Mouse (Mus musculus) olfactory bulb, adult 2 months (tissue): Measurements from ENCODE around the gene 4930519G04Rik. TPM values are rescaled to one million over a fixed set of nuclear protein-coding genes. Genes with fewer than 3 reads are reported as not detected.
"Not testable (repeated sequence)": the region's sequence is repeated elsewhere in the genome, so short reads cannot be mapped to it uniquely, and the experiment has no call there.

Experiments used
- H3K27ac ChIP-seq: fragments of 200-500 bp; 2 replicates; pipeline ENCODE4 v1.5.1; 2012; ENCODE audit warnings: low read depth, low read length; ENCODE audit not compliant: insufficient read depth
- H3K4me1 ChIP-seq: fragments of 200-500 bp; 2 replicates; pipeline ENCODE4 v1.6.1; 2012; ENCODE audit warnings: low read length; ENCODE audit not compliant: control insufficient read depth, insufficient read depth
- H3K4me3 ChIP-seq: fragments of 200-500 bp; 2 replicates; pipeline ENCODE4 v1.5.1; 2012; ENCODE audit warnings: mild to moderate bottlenecking, low read depth, low read length, moderate library complexity; ENCODE audit not compliant: insufficient read depth
- CTCF ChIP-seq: fragments of 200-500 bp; IDR thresholded peaks from 2 replicates; pipeline ENCODE4 v1.5.1; 2012; ENCODE audit warnings: low read depth, mild to moderate bottlenecking, low read length, moderate library complexity; ENCODE audit not compliant: insufficient read depth
- POLR2A ChIP-seq: fragments of 200-500 bp; IDR thresholded peaks from 2 replicates; pipeline ENCODE4 v1.6.1; 2012; ENCODE audit warnings: mild to moderate bottlenecking, low read depth, low read length, moderate library complexity; ENCODE audit not compliant: insufficient read depth
- WGBS: fragments of 180-500 bp; shearing (Covaris S2); methylation state at CpG from one replicate; pipeline ENCODE4 v1.1.7; 2018; 5-methylcytosine and 5-hydroxymethylcytosine counted together
- polyA plus RNA-seq: library from polyadenylated mRNA; stranded (reverse); fragments of >200 nt; gene quantifications from 2 replicates; pipeline ENCODE4 v1.2.4, GENCODE M21; 2012; ENCODE audit warnings: low replicate concordance; ENCODE audit not compliant: missing spikeins, insufficient read depth, insufficient read length

The 4930519G04Rik gene
- not detected in 2 replicates for polyA plus RNA-seq

GRCm38 (mm10) chr5:114853364-114853763, at the start of gene 4930519G04Rik:
Gene 4930519G04Rik, plus strand, starts transcription at chr5:114853664.
- not testable (repeated sequence) for H3K27ac ChIP-seq
- WGBS, result 91% methylated on average over 3 of the region's 5 CpGs

GRCm38 (mm10) chr5:114804335-114804734, 49.1 kb upstream of the 4930519G04Rik start:
- TF ChIP-seq CTCF, result no peak
- no peak for TF ChIP-seq POLR2A
- WGBS, result 86% methylated on average over 13 of the region's 13 CpGs
- H3K27ac ChIP-seq, result no peak overlapping the region

More at GRCm38 (mm10) chr5:114853364-114853763, at the start of gene 4930519G04Rik:
- H3K4me1 ChIP-seq, H3K4me3 ChIP-seq: not testable (repeated sequence)

GRCm38 (mm10) chr5:114804958-114805357, 48.5 kb upstream of the 4930519G04Rik start:
- TF ChIP-seq CTCF (peak; percentile 36; the same call in 1 of the 2 replicates), POLR2A (no peak)
- no peak overlapping the region for H3K27ac ChIP-seq
- H3K4me1 ChIP-seq, result peaks cover 13% of the 10 kb centered on the region
- H3K4me3 ChIP-seq, result no peak overlapping the region
- 24% methylated on average over 3 of the region's 3 CpGs for WGBS

More at GRCm38 (mm10) chr5:114804335-114804734, 49.1 kb upstream of the 4930519G04Rik start:
- Histone ChIP-seq H3K4me1 (peaks cover 8% of the 10 kb centered on the region), H3K4me3 (no peak overlapping the region)

GRCm38 (mm10) chr5:114805436-114806350, 47.8 kb upstream of the 4930519G04Rik start:
- no peak for TF ChIP-seq CTCF
- no peak for TF ChIP-seq POLR2A
- Histone ChIP-seq H3K27ac (no peak overlapping the region), H3K4me1 (peaks cover 13% of the 10 kb centered on the region), H3K4me3 (no peak overlapping the region)
- WGBS, result 59% methylated on average over 15 of the region's 15 CpGs

GRCm38 (mm10) chr5:114806636-114807035, 46.8 kb upstream of the 4930519G04Rik start:
- TF ChIP-seq CTCF, result no peak
- no peak for TF ChIP-seq POLR2A
- no peak overlapping the region for H3K4me3 ChIP-seq
- WGBS, result 73% methylated on average over 8 of the region's 8 CpGs

GRCm38 (mm10) chr5:114807063-114807462, 46.4 kb upstream of the 4930519G04Rik start:
- Histone ChIP-seq H3K4me3 (no peak overlapping the region), H3K27ac (no peak overlapping the region), H3K4me1 (peaks cover 14% of the 10 kb centered on the region)
- 32% methylated on average over 9 of the region's 9 CpGs for WGBS
- TF ChIP-seq CTCF (no peak), POLR2A (no peak)

More at GRCm38 (mm10) chr5:114806636-114807035, 46.8 kb upstream of the 4930519G04Rik start:
- H3K27ac ChIP-seq, result no peak overlapping the region
- peaks cover 13% of the 10 kb centered on the region for H3K4me1 ChIP-seq

- no peak overlapping the region for H3K4me3 ChIP-seq
- 17% methylated on average over 8 of the region's 8 CpGs for WGBS
- TF ChIP-seq POLR2A (no peak), CTCF (no peak)
- H3K27ac ChIP-seq, result no peak overlapping the region
- H3K4me1 ChIP-seq, result peaks cover 18% of the 10 kb centered on the region
Observed at GRCm38 (mm10) chr5:114807468-114807867, 46.0 kb upstream of the 4930519G04Rik start.

GRCm38 (mm10) chr5:114807893-114808292, 45.6 kb upstream of the 4930519G04Rik start:
- 72% methylated on average over 6 of the region's 6 CpGs for WGBS

GRCm38 (mm10) chr5:114808385-114808784, 45.1 kb upstream of the 4930519G04Rik start:
- Histone ChIP-seq H3K4me1 (peaks cover 20% of the 10 kb centered on the region), H3K27ac (no peak overlapping the region), H3K4me3 (no peak overlapping the region)
- 74% methylated on average over 8 of the region's 8 CpGs for WGBS
- TF ChIP-seq POLR2A (no peak), CTCF (no peak)

More at GRCm38 (mm10) chr5:114807893-114808292, 45.6 kb upstream of the 4930519G04Rik start:
- Histone ChIP-seq H3K4me3 (no peak overlapping the region), H3K27ac (no peak overlapping the region), H3K4me1 (peaks cover 20% of the 10 kb centered on the region)
- TF ChIP-seq CTCF (no peak), POLR2A (no peak)
